Mouse (Mus musculus): ENCODE measurements around the gene Cdyl.

Cdyl gene

GRCm38 (mm10) chr13:35797811-35798522 is 138.3 kb downstream of the Cdyl start:
- DNase-seq (ENCODE audit: extremely low read depth, low read depth, low spot score), result no peak

- DNase-seq (ENCODE audit: extremely low read depth, low read depth, low spot score), result no peak
Observed at GRCm38 (mm10) chr13:35798645-35799044, 139.0 kb downstream of the Cdyl start.

GRCm38 (mm10) chr13:35800270-35800669 is 140.6 kb downstream of the Cdyl start:
- no peak for DNase-seq (ENCODE audit: extremely low read depth, low read depth, low spot score)

- no peak for DNase-seq (ENCODE audit: extremely low read depth, low read depth, low spot score)
Observed at GRCm38 (mm10) chr13:35805727-35806126, 146.1 kb downstream of the Cdyl start.

GRCm38 (mm10) chr13:35806165-35806564 is 146.5 kb downstream of the Cdyl start:
- DNase-seq (ENCODE audit: extremely low read depth, low read depth, low spot score), result no peak

- no peak for DNase-seq (ENCODE audit: extremely low read depth, low read depth, low spot score)
Observed at GRCm38 (mm10) chr13:35807016-35807415, 147.4 kb downstream of the Cdyl start.

- DNase-seq (ENCODE audit: extremely low read depth, low read depth, low spot score), result no peak
Observed at GRCm38 (mm10) chr13:35807525-35807924, 147.9 kb downstream of the Cdyl start.

- no peak for DNase-seq (ENCODE audit: extremely low read depth, low read depth, low spot score)
Observed at GRCm38 (mm10) chr13:35807940-35808339, 148.3 kb downstream of the Cdyl start.

- peak; percentile 57 for DNase-seq (ENCODE audit: extremely low read depth, low read depth, low spot score)
Observed at GRCm38 (mm10) chr13:35809252-35810159, 149.9 kb downstream of the Cdyl start.

GRCm38 (mm10) chr13:35810160-35810537 is 150.5 kb downstream of the Cdyl start:
- DNase-seq (ENCODE audit: extremely low read depth, low read depth, low spot score), result no peak

GRCm38 (mm10) chr13:35811361-35812190 is 151.9 kb downstream of the Cdyl start:
- no peak for DNase-seq (ENCODE audit: extremely low read depth, low read depth, low spot score)

- DNase-seq (ENCODE audit: extremely low read depth, low read depth, low spot score), result no peak
Observed at GRCm38 (mm10) chr13:35812191-35812440, 152.5 kb downstream of the Cdyl start.

- no peak for DNase-seq (ENCODE audit: extremely low read depth, low read depth, low spot score)
Observed at GRCm38 (mm10) chr13:35813348-35814127, 153.9 kb downstream of the Cdyl start.

- no peak for DNase-seq (ENCODE audit: extremely low read depth, low read depth, low spot score)
Observed at GRCm38 (mm10) chr13:35815205-35815726, 155.6 kb downstream of the Cdyl start.

GRCm38 (mm10) chr13:35815782-35816368 is 156.2 kb downstream of the Cdyl start:
- DNase-seq (ENCODE audit: extremely low read depth, low read depth, low spot score), result no peak

GRCm38 (mm10) chr13:35817626-35818025 is 158.0 kb downstream of the Cdyl start:
- DNase-seq (ENCODE audit: extremely low read depth, low read depth, low spot score), result no peak

GRCm38 (mm10) chr13:35818060-35818459 is 158.4 kb downstream of the Cdyl start:
- DNase-seq (ENCODE audit: extremely low read depth, low read depth, low spot score), result no peak

- DNase-seq (ENCODE audit: extremely low read depth, low read depth, low spot score), result no peak
Observed at GRCm38 (mm10) chr13:35821821-35822454, 162.3 kb downstream of the Cdyl start.

GRCm38 (mm10) chr13:35822795-35823194 is 163.2 kb downstream of the Cdyl start:
- DNase-seq (ENCODE audit: extremely low read depth, low read depth, low spot score), result no peak

- DNase-seq (ENCODE audit: extremely low read depth, low read depth, low spot score), result no peak
Observed at GRCm38 (mm10) chr13:35825639-35826038, 166.0 kb downstream of the Cdyl start.

Measured in fat pad, adult 2 months (tissue).